Mouse (Mus musculus) heart, adult 2 months (tissue): Measurements from ENCODE around the gene Zfp948. TPM values are rescaled to one million over a fixed set of nuclear protein-coding genes. Genes with fewer than 3 reads are reported as not detected.

Source experiments
- DNase-seq, 2 experiments: peaks; one replicate each; pipeline ENCODE4 v3.0.0; 2021
- H3K27ac ChIP-seq: fragments of 200-600 bp; 2 replicates; pipeline ENCODE4 v1.8.1; 2022
- H3K27me3 ChIP-seq: fragments of 200-500 bp; 2 replicates; pipeline ENCODE4 v1.6.1; 2012; ENCODE audit warnings: mild to moderate bottlenecking, low read length, inconsistent platforms, mixed read lengths; ENCODE audit not compliant: control insufficient read depth, insufficient read depth
- H3K36me3 ChIP-seq: fragments of 200-500 bp; 2 replicates; pipeline ENCODE4 v1.6.1; 2012; ENCODE audit warnings: low read length, inconsistent platforms; ENCODE audit not compliant: control insufficient read depth, insufficient read depth
- H3K4me1 ChIP-seq: fragments of 200-500 bp; 2 replicates; pipeline ENCODE4 v1.6.1; 2011; ENCODE audit warnings: low read length; ENCODE audit not compliant: control insufficient read depth, insufficient read depth
- H3K4me3 ChIP-seq: fragments of 200-600 bp; 2 replicates; pipeline ENCODE4 v1.8.1; 2022
- H3K79me2 ChIP-seq: fragments of 200-500 bp; replicated peaks from 2 replicates; pipeline ENCODE4 v1.6.1; 2012; ENCODE audit warnings: mild to moderate bottlenecking, inconsistent platforms, low read length, moderate library complexity, mixed read lengths; ENCODE audit not compliant: control insufficient read depth, insufficient read depth
- H3K9ac ChIP-seq: fragments of 200-500 bp; 2 replicates; pipeline ENCODE4 v1.6.1; 2012; ENCODE audit warnings: low read depth, mild to moderate bottlenecking, control low read depth, inconsistent platforms, low read length, mixed read lengths
- CTCF ChIP-seq: fragments of 200-600 bp; IDR thresholded peaks from 2 replicates; pipeline ENCODE4 v1.8.1; 2022; ENCODE audit warnings: antibody characterized with exemption, mild to moderate bottlenecking, moderate library complexity
- EP300 ChIP-seq: fragments of 200-500 bp; IDR thresholded peaks from 2 replicates; pipeline ENCODE4 v1.6.1; 2011; ENCODE audit warnings: low read depth, low read length, control low read depth; ENCODE audit not compliant: insufficient read depth
- POLR2A ChIP-seq: fragments of 200-500 bp; IDR thresholded peaks from 2 replicates; pipeline ENCODE4 v1.6.1; 2011; ENCODE audit warnings: mild to moderate bottlenecking, low read depth, low read length, control low read depth; ENCODE audit not compliant: insufficient read depth
- WGBS: fragments of 180-500 bp; shearing (Covaris S2); methylation state at CpG from one replicate; pipeline ENCODE4 v1.1.7; 2018; 5-methylcytosine and 5-hydroxymethylcytosine counted together
- intact Hi-C: fragments of 180-260 bp; cut with DNase I; formaldehyde crosslinking; loops from one replicate; pipeline ENCODE4 v1.15.1; 2025
- polyA plus RNA-seq: library from polyadenylated mRNA; depleted of rRNA; stranded (reverse); fragments of >200 nt; gene quantifications from 2 replicates; pipeline ENCODE4 v1.2.3, GENCODE M21; 2012
- total RNA-seq, 2 experiments: library from RNA; stranded (reverse); gene quantifications; 2 replicates each; pipeline ENCODE4 v1.2.3; 2021

The Zfp948 gene
- total and polyA plus RNA-seq, 3 experiments: 1.2 to 3.7 (median 2.7) TPM

GRCm38 (mm10) chr17:21532101-21532951 is 34.5 kb upstream of the Zfp948 start:
- DNase-seq: peak; percentile 85 to 86
- intact Hi-C loops: loop anchor here (10.0 kb wide), 2 partner anchors 298 to 588 kb away; partner anchors contain the start of gene Ppp2r1a
- Histone ChIP-seq H3K4me3 (peak overlapping the region; percentile 62), H3K79me2 (no peaks in the 10 kb centered on the region), H3K4me1 (peaks cover 6% of the 10 kb centered on the region), H3K27ac (peak overlapping the region; percentile 99), H3K27me3 (no peaks in the 10 kb centered on the region), H3K36me3 (peaks cover 10% of the 10 kb centered on the region), H3K9ac (peak overlapping the region; percentile 96)
- TF ChIP-seq CTCF (peak; percentile 63), EP300 (0 out of 2 replicates have a peak, but pooled peaks have one; percentile 22), POLR2A (peak; percentile 76)
- WGBS: under 1% methylated on average over 54 of the region's 54 CpGs

DNA sequence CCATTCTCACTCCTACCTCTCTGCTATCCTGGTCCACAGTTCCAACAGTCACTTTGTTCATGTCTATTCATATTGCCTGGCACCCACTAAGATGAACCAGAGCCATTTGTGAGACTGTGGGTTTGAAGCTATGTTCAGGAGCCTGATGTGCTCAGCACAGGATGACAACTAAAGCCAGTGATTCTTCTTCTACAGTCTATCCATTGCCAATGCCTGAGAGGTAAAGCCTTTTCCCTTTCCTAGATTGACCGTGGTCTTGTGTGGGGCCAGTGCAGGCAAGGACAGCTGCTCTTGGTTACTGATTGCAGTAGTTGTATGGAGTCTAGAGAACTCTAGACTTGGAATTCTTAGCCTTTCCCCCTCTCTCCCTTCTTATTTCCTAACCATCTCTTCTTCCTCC is 32.8 kb upstream of the Zfp948 start:
- TF ChIP-seq POLR2A (no peak), EP300 (no peak), CTCF (no peak)
- Histone ChIP-seq H3K4me3 (no peak overlapping the region), H3K9ac (no peak overlapping the region), H3K79me2 (no peaks in the 10 kb centered on the region), H3K27me3 (no peaks in the 10 kb centered on the region), H3K27ac (peak overlapping the region; percentile 10; the same call in 1 of the 2 replicates), H3K4me1 (peaks cover 6% of the 10 kb centered on the region), H3K36me3 (peaks cover 10% of the 10 kb centered on the region)
- 86% methylated on average over 1 of the region's 1 CpGs for WGBS
- DNase-seq: no peak
- intact Hi-C loops: loop anchor here (1.0 to 10.0 kb wide), 3 partner anchors 18 to 589 kb away; partner anchors contain the start of gene Ppp2r1a

GRCm38 (mm10) chr17:21534460-21535095 is 32.2 kb upstream of the Zfp948 start:
- peaks cover 6% of the 10 kb centered on the region for H3K4me1 ChIP-seq
- WGBS: 1% methylated on average over 4 of the region's 4 CpGs
- no peak overlapping the region for H3K4me3 ChIP-seq
- TF ChIP-seq CTCF (peak; percentile 85), POLR2A (0 out of 2 replicates have a peak, but pooled peaks have one; percentile 35), EP300 (no peak)
- H3K27me3 ChIP-seq: no peaks in the 10 kb centered on the region
- no peaks in the 10 kb centered on the region for H3K79me2 ChIP-seq
- H3K27ac ChIP-seq: peak overlapping the region; percentile 74
- peak overlapping the region; percentile 58; the same call in 1 of the 2 replicates for H3K9ac ChIP-seq
- H3K36me3 ChIP-seq: peaks cover 10% of the 10 kb centered on the region
- DNase-seq: peak in 1 of 2 experiments; percentile 15
- intact Hi-C loops: loop anchor here (1.0 to 10.0 kb wide), 5 partner anchors 18 to 590 kb away; partner anchors contain the start of genes Ppp2r1a and Zfp51

DNA sequence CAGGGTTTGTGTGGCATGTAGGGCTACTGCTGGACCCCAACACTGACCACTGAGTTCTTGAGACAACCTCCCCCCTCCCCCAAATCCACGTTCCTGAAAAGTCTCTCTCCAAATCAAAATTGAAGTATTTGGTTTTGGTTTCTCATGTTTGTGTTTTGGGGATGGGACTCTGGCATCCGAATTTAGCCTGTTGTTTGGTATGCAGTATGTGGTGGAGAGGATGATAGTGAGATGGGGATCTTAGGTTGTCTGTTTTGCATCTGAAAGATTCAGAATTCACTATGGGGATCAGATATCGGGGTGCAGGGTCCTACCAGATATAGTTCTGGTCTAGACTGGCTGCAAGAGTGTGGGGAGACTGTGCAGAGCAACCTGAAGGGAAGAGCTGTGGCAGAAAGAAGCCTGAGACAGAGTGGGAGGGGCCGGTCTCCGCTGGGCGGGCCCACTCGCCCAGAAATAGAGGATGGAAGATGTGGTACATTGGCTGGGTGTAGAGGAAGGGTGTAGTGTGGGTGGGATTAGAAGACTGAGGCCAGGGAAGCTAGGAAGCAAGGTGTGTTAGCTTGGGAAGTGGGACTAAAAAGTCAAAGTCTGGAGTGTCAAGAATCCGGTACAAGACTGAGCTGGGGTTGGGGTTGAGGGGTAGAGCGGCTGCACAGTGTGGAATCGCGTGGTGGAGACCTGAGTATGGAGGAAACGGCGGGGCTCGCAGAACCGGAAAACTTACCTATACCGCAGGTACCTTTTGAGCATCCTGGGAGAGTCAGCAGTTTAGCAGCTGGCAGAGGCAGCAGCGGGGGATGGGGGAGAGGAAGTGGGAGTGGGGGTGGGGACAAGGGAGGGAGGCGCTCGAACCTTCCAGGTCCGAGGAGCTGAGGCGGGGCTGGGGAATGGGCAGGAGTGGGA is 31.5 kb upstream of the Zfp948 start, which contains the start of gene Zfp52:
Zfp52 (plus strand) TSS at position 444 of the 906 bp plus-strand sequence.
- Histone ChIP-seq H3K27me3 (no peaks in the 10 kb centered on the region), H3K9ac (peak within 1 kb of the TSS; percentile 58), H3K4me3 (peak within 1 kb of the TSS; percentile 54), H3K4me1 (peaks cover 6% of the 10 kb centered on the region), H3K36me3 (peaks cover 10% of the 10 kb centered on the region), H3K27ac (peak within 1 kb of the TSS; percentile 74), H3K79me2 (no peaks in the 10 kb centered on the region)
- no peak for TF ChIP-seq CTCF
- TF ChIP-seq POLR2A: peak; percentile 63; the same call in 1 of the 2 replicates
- WGBS: 3% methylated on average over 21 of the region's 21 CpGs
- intact Hi-C loops: loop anchor here (1.0 to 10.0 kb wide), 4 partner anchors 31 to 591 kb away; partner anchors contain the start of genes Ppp2r1a and Zfp51
- DNase-seq: peak; percentile 77 to 80

DNA sequence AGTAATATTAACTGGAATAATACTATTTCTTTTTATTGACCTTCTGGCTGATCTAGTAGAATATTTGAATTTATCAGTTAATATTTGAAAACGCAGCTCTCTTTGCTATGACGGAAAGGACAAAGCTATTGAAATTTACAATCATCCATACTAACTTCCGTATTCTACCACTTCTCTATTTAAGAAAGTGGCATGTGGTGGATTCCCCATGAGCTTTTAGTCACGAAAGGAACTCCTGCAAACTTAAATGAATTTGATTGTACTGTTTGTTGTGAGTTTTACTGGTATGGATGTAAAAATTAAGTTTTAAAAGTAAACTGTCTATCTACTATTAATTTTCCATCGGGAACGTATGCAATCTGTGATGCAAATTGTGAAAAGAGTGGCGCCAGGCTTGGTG is 30.7 kb upstream of the Zfp948 start:
- no peaks in the 10 kb centered on the region for H3K79me2 ChIP-seq
- intact Hi-C loops: loop anchor here (10.0 kb wide), 2 partner anchors 301 to 591 kb away; partner anchors contain the start of gene Ppp2r1a
- peaks cover 4% of the 10 kb centered on the region for H3K4me1 ChIP-seq
- no peak for DNase-seq
- TF ChIP-seq CTCF (no peak), EP300 (no peak), POLR2A (no peak)
- WGBS: 36% methylated on average over 7 of the region's 7 CpGs
- peaks cover 7% of the 10 kb centered on the region for H3K36me3 ChIP-seq
- peak overlapping the region; percentile 54 for H3K4me3 ChIP-seq
- peak overlapping the region; percentile 56 for H3K9ac ChIP-seq
- H3K27ac ChIP-seq: peak overlapping the region; percentile 74
- no peaks in the 10 kb centered on the region for H3K27me3 ChIP-seq
